Mouse (Mus musculus) heart, postnatal 10 days (tissue): ENCODE measurements around the gene Slc22a14. TPM values are rescaled to one million over a fixed set of nuclear protein-coding genes. Genes with fewer than 3 reads are reported as not detected.
"Not testable (repeated sequence)": the region's sequence is repeated elsewhere in the genome, so short reads cannot be mapped to it uniquely, and the experiment has no call there.

ENCODE experiments used
- DNase-seq, 2 experiments: peaks; one replicate each; pipeline ENCODE4 v3.0.0; 2021
- intact Hi-C: fragments of 180-260 bp; cut with DNase I; formaldehyde crosslinking; loops from one replicate; pipeline ENCODE4 v1.15.1; 2025
- total RNA-seq, 2 experiments: library from RNA; stranded (reverse); gene quantifications; 2 replicates each; pipeline ENCODE4 v1.2.3; 2021

Gene Slc22a14
- total RNA-seq, 2 experiments from 2014 or later, result 0.32 TPM; not detected in 1

GRCm38 (mm10) chr9:119328488-119328887 is 36.9 kb downstream of the Slc22a14 start:
- DNase-seq, result no peak
- intact Hi-C loops, result no loop called here

DNA sequence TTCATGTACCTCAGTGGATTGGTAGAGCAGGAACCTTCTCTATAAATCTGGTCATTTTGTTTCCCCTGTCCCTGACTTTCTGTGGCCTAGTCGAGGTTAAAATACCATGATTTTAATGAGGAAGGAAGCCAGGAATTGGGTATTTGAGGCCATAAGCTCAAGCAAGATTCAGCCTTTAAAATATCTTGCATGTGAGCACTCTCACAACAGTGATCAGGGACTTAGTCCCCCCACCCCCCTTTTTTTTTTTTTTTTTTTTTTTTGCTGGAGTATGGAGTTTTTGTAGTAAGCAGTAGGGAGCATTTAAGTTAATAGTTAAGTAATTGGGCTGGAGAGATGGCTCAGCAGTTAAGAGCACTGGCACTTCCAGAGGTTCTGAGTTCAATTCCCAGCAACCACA is 41.2 kb downstream of the Slc22a14 start:
- intact Hi-C loops, result no loop called here
- no peak for DNase-seq

- DNase-seq, result no peak
- intact Hi-C loops, result loop anchor here (2.0 kb wide), 1 partner anchor 18 kb away; the partner anchor contains the start of gene Myd88
These were observed 42.1 kb downstream of the Slc22a14 start for GRCm38 (mm10) chr9:119323260-119323645.

- peak; percentile 100 for DNase-seq
- intact Hi-C loops, result loop anchor here (2.0 kb wide), 1 partner anchor 18 kb away; the partner anchor contains the start of gene Myd88
These were observed 42.8 kb downstream of the Slc22a14 start, which contains the start of gene Oxsr1 for GRCm38 (mm10) chr9:119322289-119323259. TSS of gene Oxsr1 (minus strand) at chr9:119322427.

- intact Hi-C loops, result loop anchor here (2.0 kb wide), 1 partner anchor 19 kb away; the partner anchor contains the start of gene Myd88
- DNase-seq, result peak in 1 of 2 experiments; percentile 19
These were observed 43.7 kb downstream of the Slc22a14 start for GRCm38 (mm10) chr9:119321392-119322229.

DNA sequence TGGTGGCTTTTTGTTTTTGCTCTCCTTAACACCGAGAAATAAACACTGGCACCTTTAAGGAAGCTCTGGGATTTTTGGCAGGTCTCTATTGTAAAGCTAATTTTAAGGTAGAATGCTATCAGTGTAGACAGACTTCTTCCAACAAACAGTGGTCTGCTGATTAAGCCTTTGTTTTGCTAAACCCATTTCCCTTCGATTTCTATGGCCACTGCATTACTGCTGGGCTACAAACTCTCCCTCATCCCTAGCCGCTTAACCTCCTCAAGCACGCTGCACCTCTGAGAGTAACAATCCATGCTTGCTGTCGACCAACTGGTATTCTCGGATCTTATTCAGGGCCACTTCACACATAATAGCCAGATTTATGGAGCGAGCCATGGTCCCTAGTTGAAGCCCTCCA is 44.4 kb downstream of the Slc22a14 start:
- intact Hi-C loops, result no loop called here
- peak in 1 of 2 experiments; percentile 13 for DNase-seq

GRCm38 (mm10) chr9:119320446-119320845 is 44.9 kb downstream of the Slc22a14 start:
- intact Hi-C loops, result no loop called here
- DNase-seq, result no peak

DNA sequence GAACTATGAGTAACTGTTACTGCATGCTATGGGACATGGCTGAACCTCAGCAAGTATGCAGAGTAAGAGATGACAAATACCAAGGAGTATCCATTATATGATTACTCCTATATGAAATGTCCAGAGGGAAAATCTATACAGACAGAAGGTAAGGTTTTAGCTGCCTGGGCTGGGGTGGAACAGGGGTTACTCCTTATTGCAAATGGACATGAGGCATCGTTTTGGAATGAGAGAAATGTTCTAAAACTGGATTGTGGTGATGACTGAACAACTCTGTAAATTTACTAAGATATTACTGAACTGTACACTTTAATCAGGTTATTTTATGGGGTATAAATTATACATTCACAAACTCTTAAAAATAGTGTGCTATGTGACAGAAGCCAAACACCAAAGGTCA is 46.5 kb downstream of the Slc22a14 start:
- intact Hi-C loops, result no loop called here
- DNase-seq, result no peak

GRCm38 (mm10) chr9:119313096-119313495 is 52.3 kb downstream of the Slc22a14 start:
- intact Hi-C loops, result no loop called here
- DNase-seq, result no peak

- DNase-seq, result no peak
- intact Hi-C loops, result no loop called here
These were observed 56.3 kb downstream of the Slc22a14 start for GRCm38 (mm10) chr9:119309067-119309466.

DNA sequence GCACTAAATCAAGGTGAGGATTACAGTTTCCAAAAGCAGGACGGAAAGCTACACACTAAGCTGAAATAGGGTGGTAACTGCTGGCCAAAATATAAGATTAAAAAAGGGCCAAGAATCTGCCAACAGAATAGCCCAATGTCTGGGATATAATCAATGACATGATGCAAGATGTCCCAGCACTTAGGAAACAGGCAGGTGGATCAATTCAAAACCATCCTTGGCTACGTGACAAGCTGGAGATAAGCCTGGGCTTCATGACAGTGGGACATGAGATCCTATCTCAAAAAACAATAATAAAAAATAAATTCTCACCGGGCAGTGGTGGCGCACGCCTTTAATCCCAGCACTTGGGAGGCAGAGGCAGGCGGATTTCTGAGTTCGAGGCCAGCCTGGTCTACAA is 59.5 kb downstream of the Slc22a14 start:
- intact Hi-C loops, result no loop called here
- no peak for DNase-seq

GRCm38 (mm10) chr9:119298563-119298962 is 66.8 kb downstream of the Slc22a14 start:
- no peak for DNase-seq
- intact Hi-C loops, result no loop called here

DNA sequence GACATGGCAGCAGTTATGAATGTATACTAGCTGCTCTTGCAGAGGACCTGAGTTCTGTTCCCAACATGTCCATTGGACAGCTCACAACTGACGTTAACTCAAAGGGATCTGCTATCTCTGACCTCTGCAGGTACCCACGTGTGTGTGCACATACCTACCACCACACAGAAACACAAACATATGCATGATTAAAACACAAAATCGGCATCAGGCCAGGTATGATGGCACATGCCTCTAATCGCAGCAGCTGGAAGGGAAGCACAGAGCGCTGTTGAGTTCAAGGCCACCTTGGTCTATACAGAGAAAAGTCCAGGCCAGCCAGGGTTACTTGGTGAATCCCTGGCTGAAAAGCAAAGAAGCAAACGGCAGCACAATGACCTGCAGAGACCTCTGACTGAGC is 67.7 kb downstream of the Slc22a14 start:
- DNase-seq, result no peak
- intact Hi-C loops, result no loop called here

DNA sequence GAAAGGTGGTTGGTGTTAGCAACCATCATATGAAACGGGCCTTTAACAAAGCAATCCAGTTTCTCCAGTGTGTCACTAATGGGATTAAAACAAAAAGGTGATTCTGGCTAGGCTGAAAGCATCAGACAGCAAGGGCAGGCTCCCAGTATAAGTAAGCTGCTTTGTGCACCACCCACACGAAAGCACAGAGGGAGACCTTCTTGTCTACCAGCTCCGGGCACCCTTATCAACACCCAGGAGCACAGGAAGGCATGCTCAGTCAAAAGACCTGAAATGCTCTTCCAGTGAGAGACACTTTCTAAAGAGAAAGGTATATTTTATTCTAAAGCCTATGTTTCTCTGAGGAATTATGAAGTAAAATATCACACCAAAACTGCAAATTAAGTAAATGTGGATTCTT is 74.6 kb downstream of the Slc22a14 start:
- DNase-seq, result no peak
- intact Hi-C loops, result no loop called here

GRCm38 (mm10) chr9:119280894-119281682 is 84.3 kb downstream of the Slc22a14 start:
- DNase-seq, result no peak
- intact Hi-C loops, result no loop called here

DNA sequence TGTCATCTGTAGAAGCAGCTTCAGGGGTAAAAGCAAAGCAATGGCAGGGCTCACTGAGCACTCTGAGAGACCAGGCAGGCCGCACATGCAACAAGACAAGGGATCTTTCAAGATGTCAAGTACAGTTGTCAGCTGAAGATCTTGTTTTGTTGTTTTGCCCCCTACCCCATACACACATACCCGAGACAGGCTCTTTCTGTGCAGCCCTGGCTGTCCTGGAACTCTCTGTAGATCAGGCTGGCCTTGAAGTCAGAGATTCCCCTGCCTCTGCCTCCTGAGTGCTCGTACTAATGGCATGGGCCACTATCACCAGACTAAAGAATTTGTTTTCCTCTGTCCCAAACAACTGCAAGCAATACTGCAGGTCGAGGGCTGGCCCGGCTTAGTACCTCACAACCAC is 87.3 kb downstream of the Slc22a14 start:
- no peak for DNase-seq
- intact Hi-C loops, result loop anchor here (5.0 kb wide), 2 partner anchors 74 to 121 kb away; partner anchors contain the start of genes Acaa1b and Gm47289

GRCm38 (mm10) chr9:119276321-119276720 is 89.0 kb downstream of the Slc22a14 start:
- intact Hi-C loops, result loop anchor here (5.0 kb wide), 2 partner anchors 76 to 119 kb away; partner anchors contain the start of genes Acaa1b and Gm47289
- peak; percentile 36 to 52 for DNase-seq

DNA sequence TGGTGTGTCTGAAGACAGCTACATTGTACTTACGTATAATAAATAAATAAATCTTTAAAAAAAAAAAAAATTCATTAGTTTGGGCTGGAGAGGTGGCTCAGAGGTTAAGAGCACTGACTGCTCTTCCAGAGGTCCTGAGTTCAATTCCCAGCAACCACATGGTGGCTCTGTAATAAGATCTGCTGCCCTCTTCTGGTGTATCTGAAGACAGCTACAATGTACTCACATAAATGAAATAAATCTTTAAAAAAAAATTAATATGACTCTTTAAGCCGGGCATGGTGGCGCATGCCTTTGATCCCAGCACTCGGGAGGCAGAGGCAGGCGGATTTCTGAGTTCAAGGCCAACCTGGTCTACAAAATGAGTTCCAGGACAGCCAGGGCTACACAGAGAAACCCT is 90.5 kb downstream of the Slc22a14 start:
- intact Hi-C loops, result loop anchor here (5.0 kb wide), 2 partner anchors 77 to 118 kb away; partner anchors contain the start of genes Acaa1b and Gm47289
- DNase-seq, result not testable (repeated sequence)

DNA sequence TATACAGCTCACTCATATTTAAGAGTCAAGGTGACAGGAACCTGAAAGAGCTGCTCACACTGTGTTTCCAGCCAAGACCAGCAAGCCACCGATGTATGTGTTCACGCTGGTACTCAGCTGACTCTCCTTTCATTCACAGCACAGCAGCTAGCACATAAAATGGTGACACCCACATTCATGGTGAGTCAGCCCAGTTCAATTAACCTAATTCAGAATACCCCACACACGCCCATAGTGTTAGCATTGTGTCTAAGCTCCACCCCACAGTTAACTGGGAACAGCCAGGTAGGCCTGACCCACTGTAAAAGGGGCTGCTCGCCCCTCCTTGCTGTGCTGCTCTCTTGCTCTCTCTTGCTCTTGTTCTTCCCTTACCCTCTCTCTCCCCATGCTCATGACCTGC is 93.9 kb downstream of the Slc22a14 start:
- DNase-seq, result no peak
- intact Hi-C loops, result no loop called here

GRCm38 (mm10) chr9:119268588-119269145 is 96.7 kb downstream of the Slc22a14 start:
- no peak for DNase-seq
- intact Hi-C loops, result no loop called here
